Mouse (Mus musculus): ENCODE measurements at regions not wholly inside any gene's neighbourhood (a gene's known extent, or its start where the extent isn't known, plus 50 kb on each side); places are given as distances from the start of the nearest gene placed in this dataset.

GRCm38 (mm10) chr12:5598961-5599360 lies 223.5 kb upstream of the Klhl29 start:
- no peak overlapping the region for H3K27ac ChIP-seq (ENCODE audit: insufficient read depth, low read length)
- 96% methylated on average over 4 of the region's 4 CpGs for WGBS
- H3K4me3 ChIP-seq (replicated peaks; ENCODE audit: insufficient read depth, low read depth, low read length): no peak overlapping the region
- H3K4me1 ChIP-seq (ENCODE audit: control insufficient read depth, insufficient read depth, low read length): no peaks in the 10 kb centered on the region
- no peaks in the 10 kb centered on the region for H3K27me3 ChIP-seq (ENCODE audit: control insufficient read depth, insufficient read depth, low read length)
- TF ChIP-seq POLR2A (IDR thresholded peaks at IDR 0.05; ENCODE audit: borderline replicate concordance, insufficient read depth, low read length) (no peak), CTCF (IDR thresholded peaks at IDR 0.05; ENCODE audit: borderline replicate concordance, insufficient read depth, low read depth, low read length) (no peak)
- DNase-seq: no peak

GRCm38 (mm10) chr12:5572831-5573230 lies 197.3 kb upstream of the Klhl29 start:
- 51% methylated on average over 6 of the region's 6 CpGs for WGBS
- Histone ChIP-seq H3K4me1 (ENCODE audit: control insufficient read depth, insufficient read depth, low read length) (peaks cover 4% of the 10 kb centered on the region), H3K4me3 (replicated peaks; ENCODE audit: insufficient read depth, low read depth, low read length) (no peak overlapping the region), H3K27ac (ENCODE audit: insufficient read depth, low read length) (no peak overlapping the region), H3K27me3 (ENCODE audit: control insufficient read depth, insufficient read depth, low read length) (no peaks in the 10 kb centered on the region)
- DNase-seq: no peak
- TF ChIP-seq POLR2A (IDR thresholded peaks at IDR 0.05; ENCODE audit: borderline replicate concordance, insufficient read depth, low read length) (no peak), CTCF (IDR thresholded peaks at IDR 0.05; ENCODE audit: borderline replicate concordance, insufficient read depth, low read depth, low read length) (no peak)

GRCm38 (mm10) chr12:5568941-5569340 lies 193.5 kb upstream of the Klhl29 start:
- Histone ChIP-seq H3K4me3 (replicated peaks; ENCODE audit: insufficient read depth, low read depth, low read length) (no peak overlapping the region), H3K27me3 (ENCODE audit: control insufficient read depth, insufficient read depth, low read length) (no peaks in the 10 kb centered on the region), H3K27ac (ENCODE audit: insufficient read depth, low read length) (no peak overlapping the region), H3K4me1 (ENCODE audit: control insufficient read depth, insufficient read depth, low read length) (no peaks in the 10 kb centered on the region)
- WGBS: 86% methylated on average over 5 of the region's 5 CpGs
- TF ChIP-seq CTCF (IDR thresholded peaks at IDR 0.05; ENCODE audit: borderline replicate concordance, insufficient read depth, low read depth, low read length) (no peak), POLR2A (IDR thresholded peaks at IDR 0.05; ENCODE audit: borderline replicate concordance, insufficient read depth, low read length) (no peak)
- DNase-seq: no peak

GRCm38 (mm10) chr12:5566231-5566630 lies 190.7 kb upstream of the Klhl29 start:
- DNase-seq: no peak
- H3K27me3 ChIP-seq (ENCODE audit: control insufficient read depth, insufficient read depth, low read length): no peaks in the 10 kb centered on the region
- H3K27ac ChIP-seq (ENCODE audit: insufficient read depth, low read length): no peak overlapping the region
- TF ChIP-seq POLR2A (IDR thresholded peaks at IDR 0.05; ENCODE audit: borderline replicate concordance, insufficient read depth, low read length) (no peak), CTCF (IDR thresholded peaks at IDR 0.05; ENCODE audit: borderline replicate concordance, insufficient read depth, low read depth, low read length) (no peak)
- no peaks in the 10 kb centered on the region for H3K4me1 ChIP-seq (ENCODE audit: control insufficient read depth, insufficient read depth, low read length)
- 56% methylated on average over 2 of the region's 2 CpGs for WGBS
- no peak overlapping the region for H3K4me3 ChIP-seq (replicated peaks; ENCODE audit: insufficient read depth, low read depth, low read length)

GRCm38 (mm10) chr12:5552607-5553006 lies 177.1 kb upstream of the Klhl29 start:
- no peaks in the 10 kb centered on the region for H3K27me3 ChIP-seq (ENCODE audit: control insufficient read depth, insufficient read depth, low read length)
- WGBS: 90% methylated on average over 4 of the region's 4 CpGs
- no peaks in the 10 kb centered on the region for H3K4me1 ChIP-seq (ENCODE audit: control insufficient read depth, insufficient read depth, low read length)
- no peak overlapping the region for H3K27ac ChIP-seq (ENCODE audit: insufficient read depth, low read length)
- no peak overlapping the region for H3K4me3 ChIP-seq (replicated peaks; ENCODE audit: insufficient read depth, low read depth, low read length)
- no peak for DNase-seq
- TF ChIP-seq POLR2A (IDR thresholded peaks at IDR 0.05; ENCODE audit: borderline replicate concordance, insufficient read depth, low read length) (no peak), CTCF (IDR thresholded peaks at IDR 0.05; ENCODE audit: borderline replicate concordance, insufficient read depth, low read depth, low read length) (no peak)

GRCm38 (mm10) chr12:5551901-5552300 lies 176.4 kb upstream of the Klhl29 start:
- 90% methylated on average over 2 of the region's 2 CpGs for WGBS
- TF ChIP-seq POLR2A (IDR thresholded peaks at IDR 0.05; ENCODE audit: borderline replicate concordance, insufficient read depth, low read length): no peak
- no peak for TF ChIP-seq CTCF (IDR thresholded peaks at IDR 0.05; ENCODE audit: borderline replicate concordance, insufficient read depth, low read depth, low read length)
- Histone ChIP-seq H3K4me1 (ENCODE audit: control insufficient read depth, insufficient read depth, low read length) (no peaks in the 10 kb centered on the region), H3K4me3 (replicated peaks; ENCODE audit: insufficient read depth, low read depth, low read length) (no peak overlapping the region), H3K27me3 (ENCODE audit: control insufficient read depth, insufficient read depth, low read length) (no peaks in the 10 kb centered on the region), H3K27ac (ENCODE audit: insufficient read depth, low read length) (no peak overlapping the region)
- no peak for DNase-seq

GRCm38 (mm10) chr12:5549796-5550195 lies 174.3 kb upstream of the Klhl29 start:
- H3K4me3 ChIP-seq (replicated peaks; ENCODE audit: insufficient read depth, low read depth, low read length): no peak overlapping the region
- H3K4me1 ChIP-seq (ENCODE audit: control insufficient read depth, insufficient read depth, low read length): no peaks in the 10 kb centered on the region
- no peak for DNase-seq
- 24% methylated on average over 7 of the region's 7 CpGs for WGBS
- no peak for TF ChIP-seq POLR2A (IDR thresholded peaks at IDR 0.05; ENCODE audit: borderline replicate concordance, insufficient read depth, low read length)
- no peak for TF ChIP-seq CTCF (IDR thresholded peaks at IDR 0.05; ENCODE audit: borderline replicate concordance, insufficient read depth, low read depth, low read length)
- H3K27ac ChIP-seq (ENCODE audit: insufficient read depth, low read length): no peak overlapping the region
- no peaks in the 10 kb centered on the region for H3K27me3 ChIP-seq (ENCODE audit: control insufficient read depth, insufficient read depth, low read length)

GRCm38 (mm10) chr12:5547698-5548097 lies 172.2 kb upstream of the Klhl29 start:
- Histone ChIP-seq H3K27me3 (ENCODE audit: control insufficient read depth, insufficient read depth, low read length) (no peaks in the 10 kb centered on the region), H3K27ac (ENCODE audit: insufficient read depth, low read length) (no peak overlapping the region), H3K4me1 (ENCODE audit: control insufficient read depth, insufficient read depth, low read length) (no peaks in the 10 kb centered on the region), H3K4me3 (replicated peaks; ENCODE audit: insufficient read depth, low read depth, low read length) (no peak overlapping the region)
- no peak for DNase-seq
- no peak for TF ChIP-seq POLR2A (IDR thresholded peaks at IDR 0.05; ENCODE audit: borderline replicate concordance, insufficient read depth, low read length)
- TF ChIP-seq CTCF (IDR thresholded peaks at IDR 0.05; ENCODE audit: borderline replicate concordance, insufficient read depth, low read depth, low read length): no peak
- 67% methylated on average over 5 of the region's 5 CpGs for WGBS

All from cerebellum, adult 2 months (tissue).